Mouse (Mus musculus) CH12.LX (cell line): ENCODE results near the gene Hist1h2ag. TPM values are rescaled to one million over a fixed set of nuclear protein-coding genes. Genes with fewer than 3 reads are reported as not detected.

Source experiments
- DNase-seq: peaks from one replicate; pipeline ENCODE4 v3.0.0-alpha.2; 2013; ENCODE audit errors: extremely low read depth
- H3K27ac ChIP-seq: 2 replicates; pipeline ENCODE4 v1.5.1; 2012; ENCODE audit warnings: low read depth, mild to moderate bottlenecking, control low read depth, moderate library complexity; ENCODE audit not compliant: insufficient read depth
- H3K27me3 ChIP-seq: replicated peaks from 2 replicates; pipeline ENCODE3; 2012; ENCODE audit warnings: inconsistent platforms
- H3K36me3 ChIP-seq, 2 experiments: replicated peaks in 1 of 2; 2 replicates each; pipeline versions ENCODE3 to v1.6.1; 2012; ENCODE audit warnings: inconsistent platforms in 1 of 2, low read length in 1 of 2, mild to moderate bottlenecking in 1 of 2, mixed read lengths in 1 of 2, moderate library complexity in 1 of 2; ENCODE audit not compliant: control insufficient read depth in 1 of 2, insufficient read depth in 1 of 2
- H3K4me1 ChIP-seq, 2 experiments: 2 replicates each; pipeline ENCODE4 v1.6.1; 2012; ENCODE audit warnings: inconsistent platforms in 1 of 2, moderate library complexity in 1 of 2; ENCODE audit not compliant: insufficient read depth in 2 of 2, control insufficient read depth in 1 of 2
- H3K4me2 ChIP-seq: 2 replicates; pipeline ENCODE4 v1.6.1; 2012; ENCODE audit warnings: low read depth, mild to moderate bottlenecking, control low read depth; ENCODE audit not compliant: poor library complexity, insufficient read depth, severe bottlenecking
- H3K4me3 ChIP-seq, 3 experiments: fragments of 150-350 bp in 1 of 3; sonication (generic) in 1 of 3; replicated peaks in 1 of 3; 2 replicates each; pipeline versions ENCODE3 to v1.5.1; 2011 to 2012; ENCODE audit warnings: low read depth in 2 of 3, low read length in 2 of 3, mild to moderate bottlenecking in 2 of 3, moderate library complexity in 2 of 3, control low read depth in 1 of 3, improper control_type of control experiment in 1 of 3, inconsistent platforms in 1 of 3, mixed read lengths in 1 of 3; ENCODE audit not compliant: poor library complexity in 1 of 3
- H3K79me2 ChIP-seq: replicated peaks from 2 replicates; pipeline ENCODE4 v1.6.1; 2012; ENCODE audit warnings: mild to moderate bottlenecking, moderate library complexity; ENCODE audit not compliant: control insufficient read depth, poor library complexity, insufficient read depth, severe bottlenecking; ENCODE audit errors: extremely low read depth
- H3K9ac ChIP-seq: 2 replicates; pipeline ENCODE4 v1.6.1; 2012; ENCODE audit warnings: low read depth, mild to moderate bottlenecking, control low read depth, moderate library complexity; ENCODE audit not compliant: insufficient read depth
- H3K9me3 ChIP-seq: replicated peaks from 2 replicates; pipeline ENCODE3; 2012; ENCODE audit warnings: low read length, inconsistent platforms, mixed read lengths
- BHLHE40 ChIP-seq: IDR thresholded peaks from 2 replicates; pipeline ENCODE4 v1.6.1; 2011; ENCODE audit warnings: mild to moderate bottlenecking, low read depth, low read length, improper control_type of control experiment
- CHD1 ChIP-seq: IDR thresholded peaks from 2 replicates; pipeline ENCODE4 v1.6.1; 2012; ENCODE audit warnings: low read depth, low read length, improper control_type of control experiment, inconsistent platforms
- CHD2 ChIP-seq: IDR thresholded peaks from 2 replicates; pipeline ENCODE4 v1.6.1; 2011; ENCODE audit warnings: low read length, improper control_type of control experiment
- CTCF ChIP-seq, 2 experiments: IDR thresholded peaks in 1 of 2; conservative IDR thresholded peaks in 1 of 2; 2 replicates each; pipeline ENCODE4 v1.5.1; 2011 to 2012; ENCODE audit warnings: low read depth in 2 of 2, low read length in 2 of 2, improper control_type of control experiment in 1 of 2, inconsistent platforms in 1 of 2, mild to moderate bottlenecking in 1 of 2, moderate library complexity in 1 of 2
- E2F4 ChIP-seq: IDR thresholded peaks from 2 replicates; pipeline ENCODE4 v1.6.1; 2011; ENCODE audit warnings: low read depth, low read length, improper control_type of control experiment; ENCODE audit not compliant: insufficient replicate concordance
- ELF1 ChIP-seq: IDR thresholded peaks from 2 replicates; pipeline ENCODE4 v1.6.1; 2014; ENCODE audit warnings: low read depth, mild to moderate bottlenecking, inconsistent platforms, low read length, improper control_type of control experiment
- EP300 ChIP-seq: IDR thresholded peaks from 2 replicates; pipeline ENCODE4 v1.6.1; 2011; ENCODE audit warnings: low read length, improper control_type of control experiment
- ETS1 ChIP-seq: conservative IDR thresholded peaks from 2 replicates; pipeline ENCODE4 v1.6.1; 2012; ENCODE audit warnings: low read depth, mild to moderate bottlenecking, inconsistent platforms, low read length, improper control_type of control experiment, moderate library complexity
- GABPA ChIP-seq: IDR thresholded peaks from 2 replicates; pipeline ENCODE4 v1.6.1; 2012; ENCODE audit warnings: low read depth, low read length, improper control_type of control experiment, inconsistent platforms; ENCODE audit not compliant: insufficient replicate concordance
- HCFC1 ChIP-seq: IDR thresholded peaks from 2 replicates; pipeline ENCODE4 v1.6.1; 2012; ENCODE audit warnings: low read depth, mild to moderate bottlenecking, inconsistent platforms, low read length, improper control_type of control experiment
- IRF4 ChIP-seq: IDR thresholded peaks from 2 replicates; pipeline ENCODE4 v1.6.1; 2014; ENCODE audit warnings: low read depth, mild to moderate bottlenecking, inconsistent platforms, low read length, improper control_type of control experiment
- JUN ChIP-seq: IDR thresholded peaks from 2 replicates; pipeline ENCODE4 v1.6.1; 2011; ENCODE audit warnings: low read depth, mild to moderate bottlenecking, low read length, improper control_type of control experiment, moderate library complexity; ENCODE audit not compliant: insufficient read depth
- JUND ChIP-seq: conservative IDR thresholded peaks from 2 replicates; pipeline ENCODE4 v1.6.1; 2011; ENCODE audit warnings: low read depth, low read length, improper control_type of control experiment
- KAT2A ChIP-seq: IDR thresholded peaks from 2 replicates; pipeline ENCODE4 v1.6.1; 2012; ENCODE audit warnings: low read length, improper control_type of control experiment, inconsistent platforms; ENCODE audit not compliant: insufficient replicate concordance
- MAFK ChIP-seq: IDR thresholded peaks from 2 replicates; pipeline ENCODE4 v1.6.1; 2011; ENCODE audit warnings: low read length, improper control_type of control experiment; ENCODE audit not compliant: insufficient replicate concordance
- MAX ChIP-seq: IDR thresholded peaks from 2 replicates; pipeline ENCODE4 v1.6.1; 2011; ENCODE audit warnings: low read length, improper control_type of control experiment
- MAZ ChIP-seq: IDR thresholded peaks from 2 replicates; pipeline ENCODE4 v1.6.1; 2012; ENCODE audit warnings: low read depth, mild to moderate bottlenecking, inconsistent platforms, low read length, improper control_type of control experiment, moderate library complexity
- MEF2A ChIP-seq: IDR thresholded peaks from 2 replicates; pipeline ENCODE4 v1.6.1; 2014; ENCODE audit warnings: low read depth, mild to moderate bottlenecking, inconsistent platforms, low read length, improper control_type of control experiment, borderline replicate concordance
- MXI1 ChIP-seq: IDR thresholded peaks from 2 replicates; pipeline ENCODE4 v1.6.1; 2011; ENCODE audit warnings: mild to moderate bottlenecking, low read depth, low read length, improper control_type of control experiment
- MYC ChIP-seq: IDR thresholded peaks from 2 replicates; pipeline ENCODE4 v1.6.1; 2011; ENCODE audit warnings: low read depth, mild to moderate bottlenecking, improper control_type of control experiment, low read length
- NELFE ChIP-seq: IDR thresholded peaks from 2 replicates; pipeline ENCODE4 v1.6.1; 2011; ENCODE audit warnings: low read depth, low read length, improper control_type of control experiment
- NRF1 ChIP-seq: IDR thresholded peaks from 2 replicates; pipeline ENCODE4 v1.6.1; 2014; ENCODE audit warnings: low read depth, mild to moderate bottlenecking, inconsistent platforms, low read length, improper control_type of control experiment, moderate library complexity
- PAX5 ChIP-seq: IDR thresholded peaks from 2 replicates; pipeline ENCODE4 v1.6.1; 2012; ENCODE audit warnings: low read length, inconsistent platforms, mixed read lengths
- POLR2A ChIP-seq: IDR thresholded peaks from 2 replicates; pipeline ENCODE4 v1.6.1; 2011; ENCODE audit warnings: low read depth, mild to moderate bottlenecking, improper control_type of control experiment, low read length
- POLR2AphosphoS2 ChIP-seq: IDR thresholded peaks from 2 replicates; pipeline ENCODE4 v1.6.1; 2011; ENCODE audit warnings: low read depth, low read length, improper control_type of control experiment
- RAD21 ChIP-seq: IDR thresholded peaks from 2 replicates; pipeline ENCODE4 v1.6.1; 2011; ENCODE audit warnings: low read depth, mild to moderate bottlenecking, low read length, improper control_type of control experiment, moderate library complexity
- RCOR1 ChIP-seq: conservative IDR thresholded peaks from 2 replicates; pipeline ENCODE4 v1.6.1; 2012; ENCODE audit warnings: low read depth, mild to moderate bottlenecking, inconsistent platforms, low read length, improper control_type of control experiment
- SIN3A ChIP-seq: IDR thresholded peaks from 2 replicates; pipeline ENCODE4 v1.6.1; 2012; ENCODE audit warnings: low read length, improper control_type of control experiment, inconsistent platforms
- SMC3 ChIP-seq: IDR thresholded peaks from 2 replicates; pipeline ENCODE4 v1.6.1; 2011; ENCODE audit warnings: low read depth, low read length, improper control_type of control experiment
- TBP ChIP-seq: conservative IDR thresholded peaks from 2 replicates; pipeline ENCODE4 v1.6.1; 2011; ENCODE audit warnings: low read depth, low read length, improper control_type of control experiment
- UBTF ChIP-seq: IDR thresholded peaks from 2 replicates; pipeline ENCODE4 v1.6.1; 2012; ENCODE audit warnings: low read depth, mild to moderate bottlenecking, inconsistent platforms, low read length, improper control_type of control experiment, moderate library complexity
- USF1 ChIP-seq: IDR thresholded peaks from 2 replicates; pipeline ENCODE4 v1.6.1; 2014; ENCODE audit warnings: low read depth, mild to moderate bottlenecking, inconsistent platforms, low read length, improper control_type of control experiment
- USF2 ChIP-seq: conservative IDR thresholded peaks from 2 replicates; pipeline ENCODE4 v1.6.1; 2011; ENCODE audit warnings: low read depth, low read length, improper control_type of control experiment
- ZC3H11A ChIP-seq: IDR thresholded peaks from 2 replicates; pipeline ENCODE4 v1.6.1; 2012; ENCODE audit warnings: low read depth, mild to moderate bottlenecking, inconsistent platforms, low read length, improper control_type of control experiment
- ZKSCAN1 ChIP-seq: IDR thresholded peaks from 2 replicates; pipeline ENCODE4 v1.6.1; 2012; ENCODE audit warnings: low read depth, inconsistent platforms, low read length, improper control_type of control experiment, borderline replicate concordance
- ZMIZ1 ChIP-seq: IDR thresholded peaks from 2 replicates; pipeline ENCODE4 v1.6.1; 2012; ENCODE audit warnings: low read depth, mild to moderate bottlenecking, inconsistent platforms, low read length, improper control_type of control experiment
- ZNF384 ChIP-seq: IDR thresholded peaks from 2 replicates; pipeline ENCODE4 v1.6.1; 2012; ENCODE audit warnings: low read depth, low read length, improper control_type of control experiment, inconsistent platforms
- dilution Hi-C: fragments of 300-500 bp; cut with MboI; formaldehyde crosslinking; loops from 2 replicates; pipeline ENCODE4 v1.14.3; 2020; ENCODE audit warnings: low sequenced_read_pairs; ENCODE audit not compliant: extremely low pct_unique_long_range_greater_than_20kb, extremely low pct_ligation_motif_present
- in situ Hi-C: fragments of 300-500 bp; cut with MboI; formaldehyde crosslinking; loops from 3 replicates; pipeline ENCODE4 v1.14.3; 2019; ENCODE audit warnings: low sequenced_read_pairs, low pct_ligation_motif_present, low pct_unique_long_range_greater_than_20kb, mixed read lengths
- polyA plus RNA-seq: library from polyadenylated mRNA; unstranded; fragments of >175 nt; gene quantifications from 2 replicates; pipeline ENCODE4 v1.2.1, GENCODE M21; 2012; ENCODE audit warnings: low read depth; ENCODE audit not compliant: insufficient read length
- total RNA-seq, 2 experiments: library from RNA; depleted of rRNA; stranded (reverse); fragments of 300-350 nt in 1 of 2; fragments of >200 nt in 1 of 2; gene quantifications; 2 replicates each; pipeline ENCODE4 v1.2.3; 2012 to 2014

Hist1h2ag gene
- total and polyA plus RNA-seq, 3 experiments, result 7.3 to 576 (median 22.0) TPM

DNA sequence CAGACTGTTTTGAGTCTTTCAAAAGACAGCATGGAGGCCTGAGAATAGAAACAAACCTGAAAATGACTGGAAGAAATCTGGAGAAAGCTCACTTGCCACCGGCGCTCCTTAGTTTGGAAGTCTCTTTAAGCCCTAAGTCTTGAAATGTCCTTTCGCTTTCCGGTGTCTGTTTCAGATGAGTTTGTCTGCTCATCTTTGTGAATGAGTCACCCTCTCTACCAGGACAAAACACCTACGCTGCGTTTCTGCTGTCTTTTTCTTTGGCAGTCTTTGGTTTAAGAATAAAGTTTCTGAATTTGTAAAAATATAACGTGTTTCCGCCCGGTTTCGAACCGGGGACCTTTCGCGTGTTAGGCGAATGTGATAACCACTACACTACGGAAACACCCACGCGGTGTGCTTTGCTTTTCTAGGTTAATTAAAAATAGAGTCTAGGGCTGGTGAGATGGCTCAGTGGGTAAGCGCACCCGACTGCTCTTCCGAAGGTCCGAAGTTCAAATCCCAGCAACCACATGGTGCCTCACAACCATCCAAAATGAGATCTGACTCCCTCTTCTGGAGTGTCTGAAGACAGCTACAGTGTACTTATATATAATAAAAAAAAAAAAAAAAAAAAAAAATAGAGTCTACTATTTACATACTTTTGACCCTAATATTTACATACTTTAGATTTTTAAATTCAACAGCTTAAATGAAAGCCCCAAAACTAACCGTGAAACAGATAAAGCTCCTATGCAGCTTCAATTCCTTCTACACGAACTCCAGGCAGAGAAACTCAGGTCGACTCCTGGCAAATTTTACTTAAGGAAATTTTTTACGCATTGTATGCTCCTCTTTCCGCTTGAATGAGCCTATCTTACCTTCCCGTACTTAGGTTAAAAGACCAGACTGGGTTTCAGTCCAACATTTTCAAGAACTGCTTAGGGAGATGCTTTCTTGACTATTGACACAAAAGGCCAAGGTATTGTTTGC, 27.0 kb downstream of the Hist1h2ag start:
- H3K4me1 ChIP-seq, result peaks cover 0 to 10% of the 10 kb centered on the region in 2 experiments; a peak in 2 of 4 replicates
- H3K4me2 ChIP-seq, result peak overlapping the region; percentile 80
- DNase-seq, result peak; percentile 95
- peaks cover 46% of the 10 kb centered on the region for H3K27me3 ChIP-seq
- in situ Hi-C loops, result loop anchor here (25.0 kb wide), 1 partner anchor 603 kb away; the partner anchor contains the start of gene Zkscan3
- no peaks in the 10 kb centered on the region for H3K79me2 ChIP-seq
- no peak overlapping the region for H3K27ac ChIP-seq
- H3K9ac ChIP-seq, result peak overlapping the region; percentile 14; the same call in 1 of the 2 replicates
- dilution Hi-C loops, result no loop called here
- peak overlapping the region; percentile 18 to 28 (median 27) for H3K4me3 ChIP-seq
- no peaks in the 10 kb centered on the region for H3K36me3 ChIP-seq
- H3K9me3 ChIP-seq, result no peaks in the 10 kb centered on the region
- no peak for TF ChIP-seq ZMIZ1
- no peak for TF ChIP-seq CHD2
- no peak for TF ChIP-seq CHD1
- no peak for TF ChIP-seq POLR2A
- no peak for TF ChIP-seq USF2
- no peak for TF ChIP-seq UBTF
- no peak for TF ChIP-seq SIN3A
- TF ChIP-seq EP300, result no peak
- TF ChIP-seq NELFE, result no peak
- no peak for TF ChIP-seq MEF2A
- no peak for TF ChIP-seq KAT2A
- TF ChIP-seq MAZ, result no peak
- TF ChIP-seq GABPA, result no peak
- peak; percentile 98 for TF ChIP-seq TBP
- TF ChIP-seq MYC, result peak; percentile 80; the same call in 1 of the 2 replicates
- no peak for TF ChIP-seq POLR2AphosphoS2
- no peak for TF ChIP-seq SMC3
- no peak for TF ChIP-seq ETS1
- no peak for TF ChIP-seq USF1
- TF ChIP-seq PAX5, result no peak
- peak; percentile 95 for TF ChIP-seq MAFK
- TF ChIP-seq E2F4, result peak; percentile 86; the same call in 1 of the 2 replicates
- TF ChIP-seq JUND, result 0 out of 2 replicates have a peak, but pooled peaks have one; percentile 34
- no peak for TF ChIP-seq ZC3H11A
- TF ChIP-seq HCFC1, result no peak
- no peak for TF ChIP-seq RAD21
- TF ChIP-seq IRF4, result 0 out of 2 replicates have a peak, but pooled peaks have one; percentile 13
- TF ChIP-seq CTCF (conservative IDR thresholded peaks at IDR 0.05 in 1 of 2, IDR thresholded peaks at IDR 0.05 in 1 of 2; ENCODE audit: low read depth in 2 of 2, low read length in 2 of 2), result peak in 1 of 2 experiments; percentile 23; a peak in 1 of 4 replicates
- TF ChIP-seq JUN, result 0 out of 2 replicates have a peak, but pooled peaks have one; percentile 29
- TF ChIP-seq BHLHE40, result no peak
- TF ChIP-seq MXI1, result no peak; the same call in 1 of the 2 replicates
- TF ChIP-seq ZNF384, result peak; percentile 97
- no peak for TF ChIP-seq MAX
- peak; percentile 60; the same call in 1 of the 2 replicates for TF ChIP-seq NRF1
- no peak for TF ChIP-seq ZKSCAN1
- TF ChIP-seq RCOR1, result no peak
- peak; percentile 95 for TF ChIP-seq ELF1
